Mouse (Mus musculus): ENCODE measurements at regions not wholly inside any gene's neighbourhood (a gene's known extent, or its start where the extent isn't known, plus 50 kb on each side); places are given as distances from the start of the nearest gene placed in this dataset.

GRCm38 (mm10) chr8:89372761-89373160, 328.8 kb upstream of the Sall1 start:
- no peak for TF ChIP-seq CTCF (conservative IDR thresholded peaks at IDR 0.05; ENCODE audit: low read length)
- TF ChIP-seq NANOG (IDR thresholded peaks at IDR 0.05; ENCODE audit: borderline replicate concordance, low read length): no peak

Data from E14TG2a.4 (cell line).